ENCODE assay signal across 1 mouse cellular context in genomic region chr6:131278160-131278559, GRCm38 (mm10). TPM values are rescaled to one million over a fixed set of nuclear protein-coding genes. Genes with fewer than 3 reads are reported as not detected.
"Had no signal": no experiment of that assay in that cellular context is flagged by ENCODE, and none has a peak within 500 bp of the region (broad histone marks: within the 10 kb centered on the region; RNA-seq: fewer than 3 reads in every experiment).

No protein-coding gene starts in this region.

RNA-seq across cellular contexts. Expression of gene Klra2, which starts 31.0 kb away (rescaled TPM):
- total RNA-seq: megakaryocyte-erythroid progenitor cell, adult 5-6 weeks had no signal
